Mouse (Mus musculus) T-cell, adult 2 months (primary cell): Measurements from ENCODE around the gene Tbcd.
A peak's percentile ranks its signal among the peaks of the same experiment; 100 is the strongest.

ENCODE experiments used
- DNase-seq: peaks from one replicate; pipeline ENCODE4 v3.0.0; 2022; ENCODE audit warnings: low spot score

The Tbcd gene

DNA sequence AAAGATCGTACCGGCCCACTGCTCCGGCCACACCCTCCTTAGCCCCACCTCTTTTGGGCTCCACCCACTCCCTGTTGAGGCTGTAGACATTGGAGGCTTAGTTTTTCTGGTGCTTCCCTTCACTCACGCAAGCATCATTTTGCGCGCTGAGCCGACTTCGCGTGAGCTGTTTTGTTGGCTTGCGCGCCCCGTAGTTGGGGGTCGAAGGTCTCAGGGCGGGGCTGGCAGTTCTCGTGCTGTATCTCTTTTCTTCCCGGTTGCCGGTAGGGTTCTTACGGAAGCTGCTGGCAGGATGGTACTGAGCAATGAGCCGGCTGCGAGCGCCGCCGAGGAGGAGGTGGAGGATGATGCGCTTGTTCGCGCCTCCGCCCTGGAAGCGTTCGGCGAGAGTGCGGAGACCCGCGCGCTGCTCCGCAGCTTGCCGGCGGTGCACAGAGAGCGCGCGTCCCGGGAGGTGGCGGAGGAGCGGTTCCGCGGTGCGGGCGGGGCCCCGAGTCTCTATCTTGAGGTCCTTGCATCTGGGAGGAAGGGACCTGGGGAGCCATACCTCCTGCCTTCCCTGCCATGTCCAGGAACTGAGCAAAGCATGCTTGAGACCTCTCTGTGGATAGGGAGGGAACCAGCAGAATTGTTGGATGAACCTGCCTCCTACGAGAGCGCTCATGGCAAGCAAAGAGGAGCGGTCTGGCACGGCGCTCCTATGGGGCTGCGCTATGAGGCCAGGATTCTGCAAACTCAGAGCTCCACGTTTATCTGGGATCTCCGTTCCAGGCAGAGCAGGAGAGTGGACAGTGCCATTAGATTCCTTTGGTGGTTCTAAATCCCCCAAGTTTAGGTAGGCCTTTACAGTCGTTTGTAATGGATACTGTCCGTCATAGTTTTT lies at the start of gene Tbcd:
Tbcd (plus strand) TSS at position 197 of the 883 bp plus-strand sequence.
- peak; percentile 91 for DNase-seq

DNA sequence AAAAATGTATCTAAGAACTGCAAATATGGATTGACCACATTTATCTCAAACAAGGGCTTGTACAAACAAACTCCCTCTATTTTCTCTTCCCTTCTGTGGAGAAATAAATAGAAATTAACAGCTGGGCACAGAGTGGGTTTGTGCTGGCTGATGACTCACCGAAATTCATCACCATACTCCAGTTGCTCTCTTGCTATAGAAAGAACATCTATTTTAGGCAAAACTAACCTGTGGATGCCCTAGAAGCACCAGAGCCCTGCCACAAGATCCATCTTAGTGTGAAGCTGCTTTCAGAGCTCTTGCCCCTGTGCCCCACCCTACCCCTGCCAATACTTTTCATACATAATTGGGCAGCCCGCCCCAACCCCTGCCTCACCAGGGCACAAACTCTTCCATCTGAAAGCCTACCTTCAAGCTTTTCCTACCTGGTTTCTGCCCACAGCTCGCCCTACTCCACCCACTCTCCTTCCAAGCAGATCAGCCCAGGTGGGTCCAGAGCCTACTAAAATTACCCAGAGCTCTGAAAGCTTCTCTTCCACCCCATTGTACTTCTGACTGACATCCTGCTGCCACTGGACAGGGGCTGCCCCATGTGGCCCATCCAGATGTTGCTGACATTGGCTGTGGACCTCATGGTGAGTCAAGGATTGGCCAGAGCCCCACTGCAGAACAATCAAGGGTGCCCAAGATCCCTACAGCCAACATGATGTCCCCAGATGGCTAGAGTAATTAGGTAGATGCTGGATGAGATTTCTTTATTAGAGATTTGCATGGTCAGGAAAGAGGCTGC lies 44.2 kb upstream of the Tbcd start:
- DNase-seq = no peak

DNA sequence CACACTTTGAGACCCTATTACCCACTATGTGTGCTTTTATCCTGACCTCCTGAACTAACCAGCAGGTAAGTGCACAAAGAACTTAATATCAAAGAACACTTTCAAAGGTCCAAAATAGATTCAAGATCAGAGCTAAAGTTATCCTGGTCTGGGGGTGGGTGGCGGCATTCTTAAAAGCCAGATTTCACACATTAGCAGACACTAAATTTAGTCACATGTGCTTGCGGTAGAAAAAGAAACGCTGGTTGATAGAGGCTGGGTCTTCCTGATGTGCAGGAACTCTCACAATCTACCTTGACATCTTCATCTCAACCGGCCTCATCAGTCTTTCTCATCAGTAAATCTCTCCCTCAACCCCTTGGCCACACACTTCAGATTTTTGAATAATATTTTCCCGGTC lies 37.0 kb upstream of the Tbcd start:
- no peak for DNase-seq

DNA sequence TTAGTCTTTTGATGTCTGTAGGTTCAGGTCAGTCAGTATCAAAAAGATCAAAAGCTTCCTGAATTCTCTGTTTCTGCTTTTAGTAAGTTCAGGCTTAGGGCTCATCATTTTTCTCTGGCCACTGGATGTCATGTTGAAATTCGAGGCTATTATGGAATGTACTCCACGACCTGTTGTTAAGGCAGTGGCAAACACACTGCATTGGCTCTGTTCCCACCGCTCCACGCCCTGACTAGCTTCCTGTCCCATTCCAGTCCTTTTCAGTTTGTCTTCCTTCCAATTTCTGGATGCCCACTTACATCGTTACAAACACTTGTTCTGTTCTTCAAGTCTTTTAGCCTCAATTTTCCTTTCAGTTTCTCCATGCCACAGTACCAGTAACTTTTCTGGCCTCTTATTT lies 36.4 kb upstream of the Tbcd start:
- DNase-seq = no peak

DNA sequence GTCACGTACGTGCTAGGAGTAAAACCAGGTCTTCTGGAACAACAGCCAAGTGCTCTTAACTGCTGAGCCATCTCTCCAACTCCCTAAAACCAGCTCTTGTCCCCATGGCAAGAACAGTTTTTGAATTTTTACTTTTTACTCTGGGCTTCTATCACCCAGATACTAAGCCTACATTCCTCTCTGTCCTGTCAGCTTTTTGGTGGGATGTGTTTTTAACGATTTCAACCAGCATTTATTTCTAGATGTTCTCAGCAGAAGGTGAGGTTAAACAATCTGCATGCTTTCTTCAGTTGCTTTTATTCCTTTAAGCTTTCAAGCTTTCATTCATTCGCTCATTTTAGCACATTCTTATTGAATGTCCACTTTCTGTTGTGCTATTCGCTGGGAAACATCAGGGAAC lies 33.8 kb upstream of the Tbcd start:
- DNase-seq = no peak

DNA sequence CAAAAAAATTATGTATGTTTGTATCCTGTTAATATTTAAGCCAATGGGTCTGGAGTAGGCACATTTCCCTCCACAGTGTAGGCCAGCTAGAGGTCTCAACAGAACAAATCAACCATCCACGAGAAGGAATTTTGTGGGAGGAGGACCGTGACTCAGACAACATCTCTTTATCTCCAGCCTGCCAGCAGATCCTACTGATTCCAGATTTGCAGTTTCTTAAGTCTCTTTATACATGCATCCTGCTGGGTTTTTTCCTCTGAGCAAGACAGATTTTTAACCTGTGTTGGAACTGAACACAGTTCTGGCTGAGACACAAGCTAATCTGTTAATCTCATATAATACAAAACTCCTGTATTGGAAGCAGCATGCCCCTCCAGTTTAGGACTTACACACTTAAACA lies 32.8 kb upstream of the Tbcd start:
- no peak for DNase-seq

DNA sequence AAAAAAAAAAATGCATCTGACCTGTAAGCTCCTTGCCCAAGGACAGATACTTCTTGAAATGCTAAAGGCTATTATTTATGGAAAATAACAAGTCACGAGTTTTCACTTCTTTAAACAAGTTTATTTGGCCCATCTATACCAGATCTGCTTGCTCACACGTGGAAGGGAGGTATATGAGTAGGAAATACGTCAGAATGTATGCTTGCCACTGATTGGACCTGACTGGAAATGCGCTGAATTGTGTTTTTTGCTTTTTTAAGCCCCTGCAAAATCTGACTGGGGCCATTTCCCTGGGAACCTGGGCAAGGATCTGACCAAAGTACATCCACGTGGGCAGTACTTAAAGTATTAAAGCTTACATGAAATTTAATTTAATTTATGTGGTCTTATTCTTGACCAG lies 31.4 kb upstream of the Tbcd start:
- DNase-seq = no peak

DNA sequence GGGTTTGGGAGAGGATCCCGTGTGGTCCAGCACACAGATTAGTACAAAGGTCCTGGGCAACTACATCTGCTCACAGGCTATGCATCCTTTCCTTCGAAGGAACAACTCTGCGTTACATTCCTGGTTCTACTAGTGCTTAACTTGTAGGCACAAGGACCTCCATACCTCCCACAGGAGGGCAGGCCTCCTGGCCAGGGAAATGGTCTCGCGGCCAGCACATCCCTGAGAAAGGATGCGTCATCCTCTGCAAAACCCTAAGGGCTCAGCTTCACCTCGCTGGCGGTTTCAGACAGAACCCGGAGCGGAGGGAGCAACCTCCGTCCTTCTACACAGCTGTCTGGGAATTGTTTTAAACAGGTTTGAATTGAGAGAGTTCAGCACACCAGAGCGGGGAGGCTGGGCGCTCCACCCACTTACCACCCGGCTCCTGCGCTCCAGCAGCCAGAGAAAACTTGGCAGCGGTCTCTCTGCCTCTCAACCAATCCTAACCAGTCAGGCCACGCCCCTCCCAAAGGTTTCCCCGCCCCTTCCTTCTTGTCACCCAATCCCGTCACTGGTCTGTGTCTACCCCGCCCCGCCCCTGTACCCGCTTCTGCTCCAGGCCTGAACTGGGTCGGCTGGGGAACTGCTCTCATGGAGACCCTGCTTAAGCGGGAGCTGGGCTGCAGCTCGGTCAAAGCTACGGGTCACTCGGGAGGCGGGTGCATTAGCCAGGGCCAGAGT lies 30.8 kb upstream of the Tbcd start, which contains the start of gene Fn3krp:
Fn3krp (plus strand) TSS at position 572 of the 723 bp plus-strand sequence.
- peak; percentile 97 for DNase-seq

DNA sequence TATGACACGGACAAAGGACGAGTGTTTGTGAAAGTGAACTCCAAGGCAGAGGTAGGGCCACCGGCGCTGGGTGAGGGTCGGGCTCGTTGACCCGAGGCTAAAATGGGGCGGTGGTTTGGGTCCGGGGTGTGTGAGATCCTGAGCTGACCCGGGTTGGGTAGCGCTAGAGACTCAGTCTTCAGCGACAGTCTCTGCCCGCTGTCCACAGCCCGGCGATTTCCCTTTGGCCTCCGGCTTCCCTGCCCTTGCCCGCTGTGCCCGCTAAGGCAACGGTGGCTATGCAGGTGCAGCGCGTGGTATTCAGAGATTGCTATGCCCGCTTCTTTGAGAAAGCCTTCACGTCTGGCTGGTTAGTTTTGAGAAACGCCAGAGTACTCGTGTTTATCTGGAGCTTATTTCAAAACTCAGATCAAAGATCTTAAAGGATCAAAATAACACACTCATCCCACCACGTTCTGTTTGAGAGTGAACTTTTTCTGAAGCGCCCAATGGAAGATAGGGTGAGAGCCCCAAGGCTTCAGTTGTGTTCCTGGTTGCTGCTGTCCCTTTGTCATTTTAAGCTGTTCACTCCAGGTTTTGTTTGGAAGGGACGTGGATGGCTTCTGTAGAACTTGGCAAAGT lies 30.1 kb upstream of the Tbcd start:
- DNase-seq = no peak

DNA sequence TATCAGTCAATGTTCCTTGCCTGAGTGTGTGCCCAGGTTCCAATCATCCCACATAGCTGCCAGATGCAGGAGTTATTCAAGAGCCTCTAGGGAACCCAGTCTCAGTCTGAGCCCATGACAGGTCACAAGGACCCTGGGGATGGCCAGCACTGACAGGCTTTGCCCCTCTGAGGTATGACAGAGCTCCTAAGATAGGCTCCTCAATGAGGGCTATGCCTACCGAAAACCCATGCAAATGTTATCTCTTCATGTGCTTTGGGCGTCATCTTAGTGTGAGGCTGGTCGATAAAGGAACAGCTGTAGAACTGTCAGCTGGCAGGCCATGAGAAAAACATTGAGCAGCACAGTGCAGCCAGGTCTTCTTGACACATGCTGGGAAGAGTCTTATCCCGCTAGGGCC lies 18.4 kb upstream of the Tbcd start:
- no peak for DNase-seq

DNA sequence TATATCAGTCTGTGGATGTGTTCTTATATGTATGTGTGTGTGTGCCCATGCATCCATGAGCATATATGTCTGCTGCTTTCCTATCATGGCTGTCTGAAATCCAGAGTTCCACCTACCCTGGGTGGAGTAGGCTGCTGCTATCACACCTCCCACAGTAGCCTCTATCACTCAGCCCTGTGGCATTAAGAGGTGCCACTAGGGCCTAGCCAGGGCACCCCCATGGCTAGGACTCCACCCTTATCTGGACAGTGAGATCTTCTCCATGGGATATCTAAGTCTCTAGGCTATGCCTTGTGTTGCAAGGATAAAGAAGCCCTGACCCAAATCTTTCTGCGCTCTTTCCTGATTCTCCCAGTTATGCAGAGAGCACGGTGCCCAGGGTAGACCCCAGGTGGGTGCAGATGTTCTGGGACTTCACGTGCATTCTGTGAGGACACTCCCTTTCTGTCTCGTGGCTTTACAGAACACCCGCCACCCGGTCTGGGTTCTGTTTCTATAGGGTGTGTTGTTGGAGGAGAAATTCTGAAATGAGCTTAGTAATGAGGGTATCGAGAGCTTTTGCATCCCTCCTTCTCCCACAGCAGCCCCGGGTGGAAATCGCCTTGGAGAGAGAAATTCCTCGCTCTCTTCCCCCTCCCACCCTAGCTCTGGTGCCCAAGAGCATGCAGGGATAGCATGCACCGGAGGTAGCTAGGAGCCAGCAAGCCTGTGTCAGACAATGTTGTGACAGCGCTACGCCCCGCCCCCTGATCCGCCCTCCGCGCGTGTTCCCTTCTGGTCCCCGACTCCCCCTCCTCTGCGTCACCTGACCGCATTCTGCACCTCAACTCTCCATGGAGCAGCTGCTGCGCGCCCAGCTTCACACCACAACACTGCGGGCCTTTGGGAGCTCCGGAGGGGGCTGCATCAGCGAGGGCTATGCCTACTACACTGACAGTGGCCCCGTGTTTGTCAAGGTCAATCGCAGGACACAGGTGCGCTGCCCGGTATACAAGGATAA lies 17.3 kb upstream of the Tbcd start, which contains the start of gene Fn3k:
Fn3k (plus strand) TSS at position 758 of the 1,000 bp plus-strand sequence.
- peak; percentile 93 for DNase-seq

DNA sequence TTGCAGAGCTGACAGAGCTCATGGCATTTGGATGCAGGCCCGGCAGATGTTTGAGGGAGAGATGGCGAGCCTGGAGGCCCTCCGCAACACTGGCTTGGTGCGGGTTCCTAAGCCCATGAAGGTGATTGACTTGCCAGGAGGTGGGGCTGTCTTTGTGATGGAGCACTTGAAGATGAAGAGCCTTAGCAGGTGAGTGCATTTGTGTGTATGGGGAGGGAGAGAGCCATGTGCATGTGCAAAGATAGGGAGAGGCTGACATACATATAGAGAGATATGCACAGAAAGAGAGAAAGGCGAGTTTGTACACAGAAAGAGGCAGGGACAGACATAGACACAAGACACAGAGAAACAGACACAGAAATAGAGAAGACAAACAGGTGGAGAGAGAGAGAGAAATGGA lies 14.5 kb upstream of the Tbcd start:
- no peak for DNase-seq

DNA sequence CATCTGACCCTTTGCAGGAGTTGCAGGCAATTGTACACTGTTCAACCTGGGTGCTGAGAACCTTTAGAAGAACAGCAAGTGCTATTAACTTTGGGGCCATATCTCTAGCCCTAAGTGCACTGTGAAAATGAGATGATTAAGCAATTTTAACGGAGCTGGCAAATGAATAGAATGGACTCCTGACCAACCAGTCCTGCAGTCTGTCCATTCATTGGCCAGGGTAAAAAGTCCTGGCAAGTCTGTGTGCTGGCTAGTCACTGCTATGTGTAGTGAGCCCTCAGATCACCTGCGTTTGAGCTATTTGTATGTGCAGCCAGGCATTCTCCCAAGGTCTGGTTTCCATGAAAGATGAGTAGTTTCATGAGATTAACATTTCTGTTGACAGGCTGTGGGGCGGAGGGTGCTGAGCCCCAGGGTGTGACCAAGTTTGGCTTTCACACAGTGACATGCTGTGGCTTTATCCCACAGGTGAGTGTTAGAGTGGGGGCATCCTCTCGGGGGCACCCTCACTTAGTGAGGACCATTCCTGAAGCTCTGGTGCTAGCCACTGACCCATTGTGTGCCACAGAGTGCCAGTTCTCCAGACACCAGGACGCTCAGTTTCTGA lies 12.0 kb upstream of the Tbcd start:
- no peak for DNase-seq

DNA sequence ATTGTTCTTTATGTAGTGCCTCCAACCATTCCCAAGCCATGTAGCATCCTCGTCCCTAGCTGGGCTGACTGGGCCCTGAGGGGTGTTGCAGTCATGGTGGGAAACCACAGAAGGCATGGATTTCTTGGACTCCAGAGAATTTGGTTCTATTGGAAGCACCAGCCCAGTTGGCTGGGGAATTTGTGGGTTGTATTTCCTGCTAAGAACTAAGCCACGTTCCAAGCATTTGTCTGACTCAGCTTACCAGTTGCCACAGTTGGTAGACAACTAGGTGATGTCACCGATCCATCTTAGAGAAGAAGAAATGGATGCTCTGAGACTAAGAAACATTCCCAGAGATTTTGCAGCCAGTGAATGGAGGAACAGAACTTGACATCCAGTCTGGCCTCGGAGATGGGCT lies 10.1 kb upstream of the Tbcd start:
- no peak for DNase-seq

DNA sequence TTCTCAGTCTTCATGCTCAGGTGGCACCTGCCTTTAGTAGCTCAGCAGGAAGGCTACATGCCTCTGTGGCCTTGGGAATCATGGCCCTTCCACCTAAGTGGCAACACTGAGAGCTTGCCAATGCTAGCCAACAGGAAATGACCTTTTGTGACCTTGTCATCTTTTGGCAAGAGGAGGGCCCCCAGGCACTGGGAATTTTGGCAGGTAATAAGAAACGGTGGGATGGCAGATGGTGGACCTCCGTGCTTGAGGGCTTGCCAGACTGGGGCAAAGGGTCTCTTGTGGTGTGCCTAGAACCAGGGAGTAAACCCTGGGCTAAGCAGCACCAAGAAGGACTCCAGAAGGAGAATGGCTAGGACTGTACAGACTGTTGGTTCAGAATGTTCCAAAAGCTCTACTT lies 9.7 kb upstream of the Tbcd start:
- DNase-seq = no peak

DNA sequence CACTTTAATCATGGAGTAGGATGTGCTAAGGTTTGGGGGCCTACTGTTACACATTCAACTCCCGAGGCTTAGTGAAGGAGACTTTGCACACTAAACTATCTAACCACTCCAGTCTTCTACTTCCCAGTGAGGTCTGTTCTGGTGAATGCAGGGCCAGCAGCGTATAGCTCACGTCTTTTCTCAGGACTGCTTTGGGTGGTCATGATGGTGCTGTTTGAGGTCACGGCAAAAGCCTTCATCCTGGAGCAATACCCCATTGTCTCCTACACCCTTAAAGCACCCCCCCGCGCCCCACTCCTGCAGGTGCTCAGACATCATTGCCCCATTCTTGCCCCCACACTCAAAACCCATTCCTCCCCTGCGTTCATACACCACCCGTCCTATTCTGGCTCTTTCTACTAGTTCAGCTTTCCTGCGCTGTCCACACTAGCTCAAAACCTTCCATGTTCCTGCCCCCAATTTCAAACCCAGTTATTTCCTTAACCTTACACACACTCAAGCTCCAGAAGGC lies 478 bp upstream of the Tbcd start:
- no peak for DNase-seq

DNA sequence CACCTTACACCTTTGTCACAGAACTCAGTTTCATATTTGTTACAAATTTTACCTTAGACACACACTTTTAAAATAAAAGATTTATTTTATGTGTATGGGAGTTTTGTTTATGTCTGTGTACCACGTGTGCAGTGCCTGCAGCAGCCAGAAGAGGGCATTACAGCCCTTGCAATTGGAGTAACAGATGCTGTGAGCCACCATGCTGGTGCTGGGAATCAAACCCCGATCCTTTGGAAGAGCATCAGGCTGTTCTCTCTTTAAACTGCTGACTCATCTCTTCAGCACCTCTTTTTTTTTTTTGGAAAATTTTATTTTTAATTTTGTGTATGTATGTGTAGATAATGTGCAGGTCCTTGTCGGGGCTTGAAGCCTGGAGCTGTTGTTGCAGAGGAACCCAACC lies 6.1 kb downstream of the Tbcd start:
- DNase-seq = no peak

DNA sequence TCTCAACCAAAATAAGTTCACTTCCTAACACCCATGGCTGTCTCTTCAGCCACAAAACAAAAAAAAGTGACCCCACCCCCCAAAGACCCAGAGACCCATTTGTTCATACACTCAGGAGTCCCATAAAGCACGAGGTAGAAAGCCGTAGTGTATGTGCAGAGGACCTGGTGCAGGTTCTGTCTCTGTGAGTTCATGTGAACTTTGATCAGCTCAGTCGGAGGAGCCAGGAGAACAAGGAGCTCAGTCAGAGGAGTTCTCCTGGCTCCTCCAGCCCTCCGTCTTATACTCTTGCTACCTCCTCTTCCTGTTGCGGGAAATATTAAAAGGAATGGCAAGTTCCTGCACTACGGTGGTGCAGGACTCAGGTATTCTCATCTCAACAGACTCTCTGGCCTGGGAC lies 15.7 kb downstream of the Tbcd start:
- DNase-seq = no peak

DNA sequence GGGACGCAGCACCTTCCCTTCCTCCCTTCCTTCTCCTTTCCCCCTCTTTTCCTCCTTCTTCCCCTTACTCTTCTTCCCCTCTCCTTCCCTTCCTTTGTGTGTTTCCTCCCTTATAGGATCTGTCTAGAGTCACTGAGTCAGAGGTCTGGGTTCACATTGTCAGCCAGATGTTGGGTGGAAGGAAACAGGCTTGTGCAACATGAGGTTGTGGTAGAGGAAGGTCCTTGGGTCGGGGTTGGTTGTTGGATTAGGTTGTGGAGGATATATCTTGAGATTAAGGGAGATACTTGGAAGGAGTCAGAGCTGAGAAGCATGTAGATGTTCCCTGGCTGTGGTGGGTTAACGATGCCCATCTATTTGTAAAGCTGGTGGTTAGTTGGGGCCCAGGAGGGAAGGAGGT lies 23.1 kb downstream of the Tbcd start:
- no peak for DNase-seq
